Mouse (Mus musculus) large intestine, adult 2 months (tissue): ENCODE measurements around the gene Itpk1. TPM values are rescaled to one million over a fixed set of nuclear protein-coding genes. Genes with fewer than 3 reads are reported as not detected.

ENCODE experiments used
- DNase-seq: peaks from one replicate; pipeline ENCODE4 v3.0.0-alpha.2; 2012; ENCODE audit warnings: low read depth, low spot score
- WGBS: fragments of 180-500 bp; shearing (Covaris S2); methylation state at CpG from one replicate; pipeline ENCODE4 v1.1.7; 2018; 5-methylcytosine and 5-hydroxymethylcytosine counted together
- polyA plus RNA-seq: library from polyadenylated mRNA; depleted of rRNA; stranded (reverse); fragments of >200 nt; gene quantifications from 2 replicates; pipeline ENCODE4 v1.2.3, GENCODE M21; 2012; rRNA removed

Gene Itpk1
- polyA plus RNA-seq, 1 experiment: 205 TPM

GRCm38 (mm10) chr12:102527989-102528388 lies 176.7 kb downstream of the Itpk1 start:
- no peak for DNase-seq
- WGBS: 56% methylated on average over 5 of the region's 5 CpGs

- DNase-seq: no peak
- WGBS: 22% methylated on average over 6 of the region's 6 CpGs
These were observed 180.0 kb downstream of the Itpk1 start for GRCm38 (mm10) chr12:102524760-102525159.

GRCm38 (mm10) chr12:102524216-102524615 lies 180.5 kb downstream of the Itpk1 start:
- 70% methylated on average over 3 of the region's 3 CpGs for WGBS

GRCm38 (mm10) chr12:102521777-102522319 lies 182.9 kb downstream of the Itpk1 start:
- no peak for DNase-seq
- 21% methylated on average over 13 of the region's 13 CpGs for WGBS

More at GRCm38 (mm10) chr12:102524216-102524615, 180.5 kb downstream of the Itpk1 start:
- no peak for DNase-seq

- DNase-seq: no peak
- WGBS: 90% methylated on average over 12 of the region's 12 CpGs
These were observed 184.6 kb downstream of the Itpk1 start for GRCm38 (mm10) chr12:102519929-102520720.

Other genes with a start within 250 kb of the Itpk1 start
- 11.4 and 14.8 TPM in 2 replicates for gene Golga5, start 235.8 kb downstream of the Itpk1 start, polyA plus RNA-seq
- gene Chga, start 150.0 kb downstream of the Itpk1 start, polyA plus RNA-seq: 32.2 and 45.9 TPM in 2 replicates
- 0.45 and 0.74 TPM in 2 replicates for gene Moap1, start 38.7 kb upstream of the Itpk1 start, polyA plus RNA-seq
- 2.8 TPM in 2 replicates for gene Tmem251, start 38.8 kb upstream of the Itpk1 start, polyA plus RNA-seq
- not detected in 2 replicates for gene Gm28051, start 52.8 kb upstream of the Itpk1 start, polyA plus RNA-seq
- gene Gon7, start 52.9 kb upstream of the Itpk1 start, polyA plus RNA-seq: 8.0 and 10.3 TPM in 2 replicates
- gene Ubr7, start 53.0 kb upstream of the Itpk1 start, polyA plus RNA-seq: 8.5 and 10.3 TPM in 2 replicates
- 3.0 and 3.6 TPM in 2 replicates for gene Gm20604, start 53.7 kb upstream of the Itpk1 start, polyA plus RNA-seq
- 5.6 and 12.4 TPM in 2 replicates for gene Btbd7, start 173.5 kb upstream of the Itpk1 start, polyA plus RNA-seq
- not detected in 2 replicates for gene Cox8c, start 194.4 kb upstream of the Itpk1 start, polyA plus RNA-seq
- gene Unc79, start 243.9 kb upstream of the Itpk1 start, polyA plus RNA-seq: 0.15 and 0.22 TPM in 2 replicates